8 mouse cellular contexts compared by ENCODE assay signal in the genomic region with DNA sequence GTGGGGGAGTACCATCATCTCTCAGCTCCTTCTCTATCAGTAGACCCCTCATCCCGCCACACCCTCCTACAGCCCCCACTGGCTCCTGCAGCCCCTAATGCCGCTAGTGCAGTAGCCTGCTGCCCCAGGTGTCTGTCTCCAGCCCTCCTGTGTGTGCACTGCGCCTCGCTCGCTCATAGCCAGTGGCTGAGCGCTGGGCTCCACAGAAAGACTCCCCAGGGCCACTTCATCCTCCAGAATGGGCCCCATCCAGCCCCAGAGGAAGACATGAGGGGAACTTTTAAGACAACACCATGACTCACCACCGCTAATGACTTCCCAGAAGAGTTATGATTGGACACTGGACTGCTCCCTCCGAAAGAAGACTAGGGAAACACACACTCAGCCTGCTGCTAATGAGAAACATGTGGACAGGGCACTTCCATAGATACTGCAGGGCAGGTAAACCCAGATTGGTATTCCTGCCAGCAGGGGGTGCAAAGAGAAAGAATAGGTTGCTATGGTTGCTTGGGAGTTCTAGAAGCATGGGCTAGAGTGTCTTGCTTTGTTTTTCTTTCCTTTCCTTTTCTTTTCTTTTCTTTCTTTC. TPM values are rescaled to one million over a fixed set of nuclear protein-coding genes. Genes with fewer than 3 reads are reported as not detected.
DNase-seq lines count a peak whose midpoint lies in the region; ATAC-seq and TF ChIP-seq lines count a peak whose summit lies in the region.

No protein-coding gene starts in this region.

- no peaks in the 10 kb centered on the region for H3K9me3 ChIP-seq in kidney, embryonic 15.5 days (replicated peaks)
- no peaks in the 10 kb centered on the region for H3K9me3 ChIP-seq in liver, postnatal 0 days (ENCODE audit: low read length)

- no peak overlapping the region for H3K9ac ChIP-seq in kidney, embryonic 15.5 days
- H3K9ac ChIP-seq in liver, postnatal 0 days (replicated peaks), result no peak overlapping the region

- TF ChIP-seq POLR2A in kidney, adult 2 months (IDR thresholded peaks at IDR 0.05; ENCODE audit: low read depth, low read length), result no peak

- ATAC-seq in kidney, embryonic 15.5 days (replicated peaks; ENCODE audit: low FRiP score), result no peak
- peak; percentile 39 for ATAC-seq in CD4-positive, CD25-positive, alpha-beta regulatory T cell, adult 4 months
- ATAC-seq in liver, postnatal 0 days, result no peak

- H3K27me3 ChIP-seq in kidney, adult 2 months (replicated peaks; ENCODE audit: control insufficient read depth, insufficient read depth, low read length), result no peaks in the 10 kb centered on the region
- no peaks in the 10 kb centered on the region for H3K27me3 ChIP-seq in kidney, embryonic 15.5 days
- 0 out of 2 replicates have a peak, but pooled peaks cover 3% of the 10 kb centered on the region for H3K27me3 ChIP-seq in liver, postnatal 0 days (ENCODE audit: insufficient read depth, low read length)

- H3K4me2 ChIP-seq in kidney, embryonic 15.5 days, result no peak overlapping the region
- H3K4me2 ChIP-seq in liver, postnatal 0 days (ENCODE audit: low read depth, low read length), result no peak overlapping the region

- no peak overlapping the region for H3K27ac ChIP-seq in kidney, adult 2 months (ENCODE audit: insufficient read depth, low read depth, low read length)
- H3K27ac ChIP-seq in kidney, embryonic 15.5 days, result no peak overlapping the region
- H3K27ac ChIP-seq in liver, postnatal 0 days (ENCODE audit: low read depth), result no peak overlapping the region

- TF ChIP-seq CTCF in kidney, adult 2 months (conservative IDR thresholded peaks at IDR 0.05; ENCODE audit: insufficient read depth, insufficient read length, low read depth, low read length), result peak; percentile 46
- peak; percentile 61 for TF ChIP-seq CTCF in liver, postnatal 0 days (IDR thresholded peaks at IDR 0.05; ENCODE audit: low read depth)

- TF ChIP-seq EP300 in liver, postnatal 0 days (IDR thresholded peaks at IDR 0.05; ENCODE audit: low read depth), result no peak

- H3K4me3 ChIP-seq in kidney, adult 2 months (ENCODE audit: insufficient read depth, low read depth, low read length), result no peak overlapping the region
- no peak overlapping the region for H3K4me3 ChIP-seq in kidney, embryonic 15.5 days (replicated peaks)
- no peak overlapping the region for H3K4me3 ChIP-seq in liver, postnatal 0 days (ENCODE audit: low read depth, low read length)

- H3K4me1 ChIP-seq in kidney, adult 2 months (ENCODE audit: control insufficient read depth, insufficient read depth, low read length), result no peaks in the 10 kb centered on the region
- H3K4me1 ChIP-seq in kidney, embryonic 15.5 days, result peaks cover 7% of the 10 kb centered on the region; the same call in 1 of the 2 replicates
- no peaks in the 10 kb centered on the region for H3K4me1 ChIP-seq in liver, postnatal 0 days (ENCODE audit: insufficient read depth)

- peak; percentile 43 for DNase-seq in kidney, adult 2 months
- peak; percentile 75 for DNase-seq in embryo, embryonic 10.5 days (ENCODE audit: low spot score)
- DNase-seq in liver, postnatal 0 days, result peak; percentile 36
- DNase-seq in cerebellum, adult 11-12 months, result no peak
- no peak for DNase-seq in right cerebral cortex, postnatal 14 days
- DNase-seq in frontal cortex, postnatal 10 days (ENCODE audit: low spot score in 2 of 2), result no peak

- no peaks in the 10 kb centered on the region for H3K36me3 ChIP-seq in kidney, adult 2 months (ENCODE audit: control insufficient read depth, insufficient read depth, low read length)
- no peaks in the 10 kb centered on the region for H3K36me3 ChIP-seq in kidney, embryonic 15.5 days
- no peaks in the 10 kb centered on the region for H3K36me3 ChIP-seq in liver, postnatal 0 days (replicated peaks; ENCODE audit: insufficient read depth, low read length)

- 72% methylated on average over 8 of the region's 8 CpGs for WGBS in kidney, adult 2 months
- 70% methylated on average over 8 of the region's 8 CpGs for WGBS in kidney, embryonic 15.5 days
- WGBS in liver, postnatal 0 days (ENCODE audit: insufficient replicate concordance), result 64% methylated on average over 8 of the region's 8 CpGs

RNA-seq across cellular contexts. Expression of gene Npffr1, which starts 15.5 kb away (rescaled TPM):
- polyA plus RNA-seq in kidney, adult 2 months (2012; rRNA removed), result 0.05 and 0.08 TPM in 2 replicates
- polyA plus RNA-seq in kidney, embryonic 15.5 days (2015; fragmentation: Nextera tagmentation; extraction: Ambion mirVana), result 0.12 and 0.21 TPM in 2 replicates
- not detected for polyA plus RNA-seq in CD4-positive, CD25-positive, alpha-beta regulatory T cell, adult 4 months (2017; shearing (Covaris generic))
- not detected in 2 replicates for polyA plus RNA-seq in liver, postnatal 0 days (2015; fragmentation: Nextera tagmentation; extraction: Ambion mirVana)

RNA-seq across cellular contexts. Expression of gene Ppa1, which starts 37.6 kb away (rescaled TPM):
- polyA plus RNA-seq in kidney, adult 2 months (2012; rRNA removed), result 34.6 and 34.9 TPM in 2 replicates
- polyA plus RNA-seq in kidney, embryonic 15.5 days (2015; fragmentation: Nextera tagmentation; extraction: Ambion mirVana), result 193 and 202 TPM in 2 replicates
- polyA plus RNA-seq in CD4-positive, CD25-positive, alpha-beta regulatory T cell, adult 4 months (2017; shearing (Covaris generic)), result 10 to 100 TPM; 64.5 to 77.4 TPM
- polyA plus RNA-seq in liver, postnatal 0 days (2015; fragmentation: Nextera tagmentation; extraction: Ambion mirVana), result 161 and 191 TPM in 2 replicates

Comparison
In these comparisons a context has a peak if more than half of its experiments do, and no peak if none do; other contexts are left out.
1. DNase-seq: peak in kidney, adult 2 months (single experiment), embryo, embryonic 10.5 days (single experiment) and liver, postnatal 0 days (single experiment); none in cerebellum, adult 11-12 months (single experiment), right cerebral cortex, postnatal 14 days (single experiment) and frontal cortex, postnatal 10 days (0 of 2).